Mouse (Mus musculus) kidney, adult 2 months (tissue): ENCODE data around the gene Myh7b. TPM values are rescaled to one million over a fixed set of nuclear protein-coding genes. Genes with fewer than 3 reads are reported as not detected.
A peak's percentile ranks its signal among the peaks of the same experiment; 100 is the strongest.

Source experiments
- DNase-seq: peaks from one replicate; pipeline ENCODE4 v3.0.0; 2021
- H3K27ac ChIP-seq: fragments of 200-500 bp; 2 replicates; pipeline ENCODE4 v1.5.1; 2012; ENCODE audit warnings: low read depth, low read length, control low read depth, inconsistent platforms; ENCODE audit not compliant: insufficient read depth
- H3K27me3 ChIP-seq: fragments of 200-500 bp; replicated peaks from 2 replicates; pipeline ENCODE4 v1.6.1; 2012; ENCODE audit warnings: mild to moderate bottlenecking, moderate library complexity, low read length, inconsistent platforms; ENCODE audit not compliant: control insufficient read depth, insufficient read depth
- H3K36me3 ChIP-seq: fragments of 200-500 bp; 2 replicates; pipeline ENCODE4 v1.6.1; 2012; ENCODE audit warnings: mild to moderate bottlenecking, moderate library complexity, low read length, inconsistent platforms; ENCODE audit not compliant: control insufficient read depth, insufficient read depth
- H3K4me1 ChIP-seq: fragments of 200-500 bp; 2 replicates; pipeline ENCODE4 v1.6.1; 2011; ENCODE audit warnings: low read length; ENCODE audit not compliant: control insufficient read depth, insufficient read depth
- H3K4me3 ChIP-seq: fragments of 200-500 bp; 2 replicates; pipeline ENCODE4 v1.5.1; 2011; ENCODE audit warnings: mild to moderate bottlenecking, low read depth, low read length, control low read depth; ENCODE audit not compliant: insufficient read depth
- CTCF ChIP-seq: fragments of 200-500 bp; conservative IDR thresholded peaks from 2 replicates; pipeline ENCODE4 v1.5.1; 2011; ENCODE audit warnings: low read depth, mild to moderate bottlenecking, control low read depth, low read length, moderate library complexity, mixed read lengths; ENCODE audit not compliant: insufficient read depth, insufficient read length
- POLR2A ChIP-seq: fragments of 200-500 bp; IDR thresholded peaks from one replicate; pipeline ENCODE4 v1.6.1; 2011; ENCODE audit warnings: low read depth, low read length, control low read depth
- WGBS: fragments of 180-500 bp; shearing (Covaris S2); methylation state at CpG from one replicate; pipeline ENCODE4 v1.1.7; 2018; 5-methylcytosine and 5-hydroxymethylcytosine counted together
- polyA plus RNA-seq: library from polyadenylated mRNA; depleted of rRNA; stranded (reverse); fragments of >200 nt; gene quantifications from 2 replicates; pipeline ENCODE4 v1.2.3, GENCODE M21; 2012

Gene Myh7b
- polyA plus RNA-seq, 1 experiment, result 0.05 TPM

DNA sequence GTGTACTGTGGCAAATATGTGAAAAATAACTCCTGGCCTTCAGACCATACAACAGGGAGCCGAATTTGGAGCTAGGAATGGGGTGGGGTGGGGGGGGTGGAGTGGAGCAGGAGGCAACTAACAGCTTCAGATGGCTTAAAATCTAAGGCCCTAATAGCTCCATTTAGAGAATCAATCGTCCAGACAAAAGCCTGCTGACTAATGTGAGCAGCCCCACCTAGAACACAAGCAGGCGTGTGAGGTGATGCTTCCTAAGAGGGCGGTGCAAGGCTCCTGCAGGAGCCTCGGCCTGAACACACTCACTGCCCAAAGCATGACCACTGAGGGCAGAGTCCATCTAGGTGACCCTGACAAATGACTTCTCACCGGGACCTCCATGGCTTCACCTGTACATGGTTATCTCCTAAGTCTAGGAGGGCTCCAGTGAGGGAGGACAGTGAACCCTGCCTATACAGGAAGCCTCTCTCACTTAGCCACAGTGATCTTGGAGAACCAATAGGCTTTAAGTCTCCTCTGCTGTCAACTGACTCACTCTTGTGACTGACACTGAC lies 53.0 kb downstream of the Myh7b start:
- H3K27me3 ChIP-seq, result no peaks in the 10 kb centered on the region
- H3K4me1 ChIP-seq, result no peaks in the 10 kb centered on the region
- WGBS, result 64% methylated on average over 6 of the region's 6 CpGs
- H3K27ac ChIP-seq, result no peak overlapping the region
- H3K36me3 ChIP-seq, result peaks cover 3% of the 10 kb centered on the region
- DNase-seq, result no peak
- no peak overlapping the region for H3K4me3 ChIP-seq
- TF ChIP-seq POLR2A (no peak), CTCF (no peak)

DNA sequence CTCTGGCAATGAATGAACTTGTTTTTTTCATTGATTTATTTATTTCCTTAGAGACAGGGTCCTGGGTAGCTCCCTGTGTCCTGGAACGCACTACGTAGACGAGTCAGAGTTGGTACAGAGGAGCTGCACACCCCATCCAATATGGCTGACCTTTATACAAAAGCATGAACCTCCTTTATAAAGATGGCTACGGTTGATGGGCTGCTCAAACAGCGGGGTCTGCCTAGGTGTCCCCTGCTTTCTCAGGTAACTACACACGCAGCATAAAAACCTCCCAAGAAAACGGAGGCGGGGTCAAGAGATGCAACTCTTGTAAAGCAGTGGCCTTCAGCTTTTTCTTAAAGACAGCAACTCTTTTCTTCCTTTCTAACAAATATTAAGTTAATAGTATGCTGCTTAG lies 56.9 kb downstream of the Myh7b start:
- TF ChIP-seq CTCF (no peak), POLR2A (no peak)
- H3K4me1 ChIP-seq, result no peaks in the 10 kb centered on the region
- H3K36me3 ChIP-seq, result peaks cover 6% of the 10 kb centered on the region
- no peaks in the 10 kb centered on the region for H3K27me3 ChIP-seq
- no peak overlapping the region for H3K27ac ChIP-seq
- no peak overlapping the region for H3K4me3 ChIP-seq
- no peak for DNase-seq
- WGBS, result 94% methylated on average over 8 of the region's 8 CpGs

- DNase-seq, result peak; percentile 24
- H3K4me1 ChIP-seq, result no peaks in the 10 kb centered on the region
- 86% methylated on average over 4 of the region's 4 CpGs for WGBS
- H3K4me3 ChIP-seq, result no peak overlapping the region
- TF ChIP-seq POLR2A (no peak), CTCF (peak; percentile 50)
- H3K27ac ChIP-seq, result no peak overlapping the region
- peaks cover 6% of the 10 kb centered on the region for H3K36me3 ChIP-seq
- no peaks in the 10 kb centered on the region for H3K27me3 ChIP-seq
Observed at GRCm38 (mm10) chr2:155668461-155668860, 57.4 kb downstream of the Myh7b start.

GRCm38 (mm10) chr2:155671236-155671635 lies 60.2 kb downstream of the Myh7b start:
- 65% methylated on average over 4 of the region's 4 CpGs for WGBS
- TF ChIP-seq POLR2A, result no peak
- no peak for TF ChIP-seq CTCF
- Histone ChIP-seq H3K4me3 (no peak overlapping the region), H3K27ac (no peak overlapping the region), H3K36me3 (peaks cover 6% of the 10 kb centered on the region), H3K27me3 (no peaks in the 10 kb centered on the region), H3K4me1 (no peaks in the 10 kb centered on the region; the same call in 1 of the 2 replicates)
- peak; percentile 46 for DNase-seq

DNA sequence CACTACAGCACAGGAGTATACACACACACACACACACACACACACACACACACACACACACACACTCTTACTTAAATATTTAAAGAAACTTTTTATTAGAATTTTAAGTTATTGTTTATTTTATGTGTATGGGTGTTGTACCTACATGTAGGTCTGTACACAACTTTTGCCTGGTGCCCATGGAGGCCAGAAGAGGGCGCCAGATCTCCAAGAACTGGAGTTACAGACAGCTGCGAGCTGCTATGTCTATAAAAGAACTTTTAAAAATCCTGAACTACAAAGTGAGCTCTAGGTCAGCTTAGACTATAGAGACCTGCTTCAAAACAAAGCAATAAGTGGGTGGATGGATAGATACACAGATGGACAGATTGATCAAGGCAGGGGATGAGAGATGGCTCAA lies 62.5 kb downstream of the Myh7b start:
- WGBS, result 14% methylated on average over 2 of the region's 2 CpGs
- TF ChIP-seq CTCF (peak; percentile 79), POLR2A (no peak)
- H3K36me3 ChIP-seq, result peaks cover 3% of the 10 kb centered on the region; the same call in 1 of the 2 replicates
- no peak overlapping the region for H3K4me3 ChIP-seq
- H3K27ac ChIP-seq, result no peak overlapping the region
- H3K27me3 ChIP-seq, result no peaks in the 10 kb centered on the region
- peak; percentile 72 for DNase-seq
- no peaks in the 10 kb centered on the region; the same call in 1 of the 2 replicates for H3K4me1 ChIP-seq

GRCm38 (mm10) chr2:155675118-155675517 lies 64.1 kb downstream of the Myh7b start:
- H3K4me1 ChIP-seq, result peaks cover 3% of the 10 kb centered on the region; the same call in 1 of the 2 replicates
- WGBS, result 52% methylated on average over 4 of the region's 4 CpGs
- no peak for DNase-seq
- H3K27me3 ChIP-seq, result no peaks in the 10 kb centered on the region
- no peak overlapping the region for H3K4me3 ChIP-seq
- H3K36me3 ChIP-seq, result peaks cover 2% of the 10 kb centered on the region; the same call in 1 of the 2 replicates
- no peak overlapping the region for H3K27ac ChIP-seq
- TF ChIP-seq CTCF, result no peak
- no peak for TF ChIP-seq POLR2A

- Histone ChIP-seq H3K36me3 (no peaks in the 10 kb centered on the region), H3K4me1 (peaks cover 6% of the 10 kb centered on the region; the same call in 1 of the 2 replicates), H3K27me3 (no peaks in the 10 kb centered on the region), H3K27ac (no peak overlapping the region), H3K4me3 (no peak overlapping the region)
- WGBS, result 69% methylated on average over 4 of the region's 4 CpGs
- no peak for DNase-seq
- no peak for TF ChIP-seq CTCF
- TF ChIP-seq POLR2A, result no peak
Observed at GRCm38 (mm10) chr2:155679586-155680110, 68.6 kb downstream of the Myh7b start.
